Mouse (Mus musculus) left cerebral cortex, postnatal 36 days (tissue): ENCODE data around the gene Pxylp1. TPM values are rescaled to one million over a fixed set of nuclear protein-coding genes. Genes with fewer than 3 reads are reported as not detected.

Experiments used
- DNase-seq, 2 experiments: peaks; one replicate each; pipeline ENCODE4 v3.0.0; 2021 to 2022; ENCODE audit warnings: low spot score in 2 of 2, mixed read lengths in 1 of 2
- intact Hi-C: fragments of 180-260 bp; cut with DNase I; formaldehyde crosslinking; loops from one replicate; pipeline ENCODE4 v1.15.1; 2025
- total RNA-seq, 2 experiments: library from RNA; stranded (reverse); gene quantifications; 2 replicates each; pipeline ENCODE4 v1.2.3; 2021

Pxylp1 gene
- total RNA-seq, 2 experiments from 2014 or later: 17.1 to 17.6 TPM

- peak; percentile 38 to 43 for DNase-seq
Measured at GRCm38 (mm10) chr9:96865473-96866050, 26.9 kb downstream of the Pxylp1 start.

GRCm38 (mm10) chr9:96863539-96863938, 28.9 kb downstream of the Pxylp1 start:
- no peak for DNase-seq
- intact Hi-C loops: no loop called here

More at GRCm38 (mm10) chr9:96865473-96866050, 26.9 kb downstream of the Pxylp1 start:
- intact Hi-C loops: no loop called here

GRCm38 (mm10) chr9:96862836-96863235, 29.6 kb downstream of the Pxylp1 start:
- no peak for DNase-seq
- intact Hi-C loops: no loop called here

GRCm38 (mm10) chr9:96861092-96861487, 31.4 kb downstream of the Pxylp1 start:
- intact Hi-C loops: no loop called here
- peak in 1 of 2 experiments; percentile 44 for DNase-seq

- DNase-seq: no peak
- intact Hi-C loops: no loop called here
Measured at GRCm38 (mm10) chr9:96860380-96861091, 31.9 kb downstream of the Pxylp1 start.

- DNase-seq: no peak
- intact Hi-C loops: no loop called here
Measured at GRCm38 (mm10) chr9:96859027-96859426, 33.4 kb downstream of the Pxylp1 start.

- intact Hi-C loops: no loop called here
- no peak for DNase-seq
Measured at GRCm38 (mm10) chr9:96857838-96858237, 34.6 kb downstream of the Pxylp1 start.

GRCm38 (mm10) chr9:96853300-96854186, 38.9 kb downstream of the Pxylp1 start:
- intact Hi-C loops: no loop called here
- DNase-seq: no peak

GRCm38 (mm10) chr9:96851634-96852033, 40.8 kb downstream of the Pxylp1 start:
- intact Hi-C loops: no loop called here
- peak; percentile 62 to 68 for DNase-seq

GRCm38 (mm10) chr9:96851036-96851435, 41.4 kb downstream of the Pxylp1 start:
- no peak for DNase-seq
- intact Hi-C loops: no loop called here

GRCm38 (mm10) chr9:96849012-96849411, 43.5 kb downstream of the Pxylp1 start:
- no peak for DNase-seq
- intact Hi-C loops: no loop called here

- intact Hi-C loops: no loop called here
- DNase-seq: no peak
Measured at GRCm38 (mm10) chr9:96846361-96846760, 46.1 kb downstream of the Pxylp1 start.

- peak; percentile 44 to 50 for DNase-seq
- intact Hi-C loops: no loop called here
Measured at GRCm38 (mm10) chr9:96844798-96845209, 47.7 kb downstream of the Pxylp1 start.

- intact Hi-C loops: loop anchor here (2.0 kb wide), 1 partner anchor 49 kb away; no protein-coding TSS in a partner anchor
- no peak for DNase-seq
Measured at GRCm38 (mm10) chr9:96839376-96839775, 53.1 kb downstream of the Pxylp1 start.

- no peak for DNase-seq
- intact Hi-C loops: loop anchor here (2.0 kb wide), 1 partner anchor 50 kb away; no protein-coding TSS in a partner anchor
Measured at GRCm38 (mm10) chr9:96838864-96839263, 53.6 kb downstream of the Pxylp1 start.

GRCm38 (mm10) chr9:96837781-96838420, 54.6 kb downstream of the Pxylp1 start:
- DNase-seq: no peak
- intact Hi-C loops: loop anchor here (2.0 kb wide), 1 partner anchor 51 kb away; no protein-coding TSS in a partner anchor

- no peak for DNase-seq
- intact Hi-C loops: no loop called here
Measured at GRCm38 (mm10) chr9:96836984-96837383, 55.5 kb downstream of the Pxylp1 start.

- intact Hi-C loops: no loop called here
- no peak for DNase-seq
Measured at GRCm38 (mm10) chr9:96835374-96835921, 57.0 kb downstream of the Pxylp1 start.

GRCm38 (mm10) chr9:96833606-96834005, 58.9 kb downstream of the Pxylp1 start:
- no peak for DNase-seq
- intact Hi-C loops: no loop called here
